Mouse (Mus musculus) gastrocnemius, postnatal 25 days (tissue): Measurements from ENCODE around the gene Kalrn. TPM values are rescaled to one million over a fixed set of nuclear protein-coding genes. Genes with fewer than 3 reads are reported as not detected.

Experiments used
- DNase-seq: peaks from one replicate; pipeline ENCODE4 v3.0.0; 2022
- total RNA-seq, 2 experiments: library from RNA; stranded (reverse); gene quantifications; 1 replicate in 1 of 2; 2 replicates in 1 of 2; pipeline ENCODE4 v1.2.3; 2021

Gene Kalrn
- total RNA-seq, 2 experiments from 2014 or later = 19.1 to 26.3 TPM

DNA sequence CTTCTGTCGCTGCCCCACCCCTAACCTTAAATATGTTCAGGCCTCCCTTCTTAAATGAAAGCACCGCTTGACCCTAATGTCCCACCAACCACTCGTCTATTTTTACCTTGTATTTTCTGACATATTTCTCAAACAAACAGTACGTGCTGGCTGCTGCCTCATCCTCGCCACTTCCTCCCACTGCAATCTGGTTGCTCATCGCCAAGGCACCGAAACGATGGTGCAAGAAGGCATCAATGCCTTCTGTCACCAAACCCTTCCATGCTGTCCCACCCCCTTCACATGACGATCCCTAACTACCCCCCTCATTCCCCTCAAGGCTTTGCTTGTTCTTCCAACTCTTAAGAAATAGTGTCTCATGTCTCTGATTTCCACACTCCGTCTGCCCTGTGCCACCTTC is 69.1 kb downstream of the Kalrn start:
- DNase-seq = no peak

DNA sequence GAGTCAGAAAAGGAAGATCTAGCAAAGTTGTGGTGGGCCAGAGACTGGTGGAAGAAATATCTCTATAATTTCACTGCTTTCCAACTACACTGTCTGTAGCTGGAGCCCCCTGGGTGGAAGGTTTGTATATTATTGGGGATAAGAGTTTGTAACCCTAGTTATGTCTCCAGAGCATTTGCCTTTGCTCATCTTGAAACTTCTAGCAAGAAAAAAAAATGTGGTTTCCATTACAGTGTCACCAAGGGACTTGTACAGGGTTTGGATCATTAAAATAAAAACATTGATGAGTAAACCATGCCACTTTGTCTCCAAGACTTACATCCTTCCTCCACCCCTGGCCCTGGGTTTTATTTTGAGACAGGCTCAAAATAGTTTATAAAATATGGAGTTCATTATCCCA is 71.2 kb downstream of the Kalrn start:
- no peak for DNase-seq

DNA sequence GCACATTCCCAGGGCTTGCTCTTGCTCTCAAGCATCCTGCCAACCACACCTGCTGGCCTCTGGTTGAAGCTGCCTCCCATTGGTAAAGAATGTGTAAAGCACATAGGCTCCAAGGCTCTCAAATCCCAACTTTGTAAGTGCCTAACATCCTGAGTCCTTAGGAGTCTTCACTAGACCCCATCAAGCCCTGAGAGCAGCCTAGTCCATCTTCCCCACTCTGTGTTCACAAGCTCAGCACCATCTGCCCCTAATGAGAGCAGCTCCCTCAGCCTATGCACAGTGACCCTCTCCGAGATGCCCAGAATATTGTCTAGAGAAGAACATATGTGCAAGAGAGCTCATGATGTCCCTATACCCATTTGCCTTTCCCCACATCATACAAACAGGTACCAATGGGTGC is 78.6 kb downstream of the Kalrn start:
- no peak for DNase-seq

DNA sequence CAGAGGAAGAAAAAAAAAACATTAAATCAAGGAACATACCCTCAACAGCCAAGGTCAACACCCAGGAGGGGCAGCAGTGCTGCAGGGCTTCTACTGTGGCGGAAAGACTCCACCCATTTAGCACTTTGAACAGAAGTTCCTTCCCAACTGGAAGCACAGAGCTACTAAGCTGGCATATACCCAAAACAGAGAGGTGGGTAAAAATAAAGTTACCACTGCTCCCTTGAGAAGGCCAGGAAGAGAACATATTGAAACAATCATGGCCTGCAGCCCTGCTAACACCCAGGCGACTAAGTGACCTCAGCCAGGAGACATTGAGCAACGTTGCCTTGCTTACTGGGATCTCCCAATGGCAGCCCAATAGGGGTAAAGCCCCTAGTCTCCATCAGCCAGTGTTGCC is 79.4 kb downstream of the Kalrn start:
- DNase-seq = peak; percentile 52

DNA sequence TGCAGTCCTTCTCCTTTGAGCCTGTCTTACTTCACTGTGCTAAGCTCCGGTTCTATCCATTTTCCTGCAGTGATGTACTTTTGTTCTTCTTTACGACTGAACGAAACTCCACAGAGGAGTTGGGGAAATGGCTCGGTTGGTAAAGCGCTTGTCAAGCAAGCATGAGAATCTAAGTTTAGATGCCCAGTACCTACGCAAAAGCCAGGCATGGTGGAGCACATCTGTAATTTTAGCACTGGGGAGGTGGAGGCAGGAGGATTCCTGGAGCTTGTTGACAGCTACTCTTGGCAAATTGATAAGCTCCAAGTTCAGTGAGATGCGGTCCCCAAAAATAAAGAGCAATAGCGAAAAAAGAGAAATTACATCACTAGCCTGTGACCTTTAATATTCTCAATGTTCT is 82.1 kb downstream of the Kalrn start:
- no peak for DNase-seq

DNA sequence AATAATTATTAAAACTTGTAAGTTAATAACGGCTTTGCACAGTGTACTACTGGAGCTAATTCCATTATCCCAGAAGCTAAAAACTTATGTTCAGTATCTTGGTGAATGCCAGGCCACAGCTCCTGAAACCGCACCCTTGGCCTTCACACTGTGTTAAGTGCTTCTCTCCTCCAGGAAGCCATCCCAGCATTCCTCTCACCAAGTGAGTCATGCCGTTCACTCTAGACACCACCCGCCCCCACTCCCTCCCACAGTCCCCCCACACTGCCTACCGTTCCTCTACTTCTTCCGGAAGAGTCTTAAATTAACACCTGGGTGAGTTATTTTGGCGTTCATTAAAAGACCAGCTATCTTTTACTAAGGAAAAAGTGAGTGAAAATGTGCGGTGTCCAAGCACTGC is 82.8 kb downstream of the Kalrn start:
- DNase-seq = no peak

DNA sequence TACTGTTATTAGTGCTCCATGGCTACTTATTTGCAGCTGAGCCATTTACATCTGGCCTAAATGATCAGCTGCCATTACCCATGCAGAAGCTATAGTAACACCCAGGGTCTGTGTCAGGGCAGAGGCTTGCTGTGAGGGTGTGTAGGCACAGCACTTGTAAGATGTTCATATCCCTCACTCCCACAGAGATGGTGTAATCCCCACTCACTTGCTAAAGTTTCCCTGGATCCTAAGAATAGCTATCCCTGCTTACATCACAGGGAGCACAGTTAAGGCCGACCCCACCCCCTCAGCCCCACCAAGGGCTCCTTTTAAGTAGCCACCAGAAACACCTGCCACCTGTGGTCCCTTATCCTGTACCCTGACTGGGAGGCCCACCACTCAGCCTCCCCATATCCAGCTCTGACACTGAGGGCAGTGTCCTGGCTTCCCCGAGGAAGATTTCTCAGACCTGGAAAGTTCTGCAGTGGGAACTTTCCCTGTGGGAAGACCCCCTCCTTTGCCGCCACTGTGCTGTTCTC is 83.5 kb downstream of the Kalrn start:
- DNase-seq = no peak

DNA sequence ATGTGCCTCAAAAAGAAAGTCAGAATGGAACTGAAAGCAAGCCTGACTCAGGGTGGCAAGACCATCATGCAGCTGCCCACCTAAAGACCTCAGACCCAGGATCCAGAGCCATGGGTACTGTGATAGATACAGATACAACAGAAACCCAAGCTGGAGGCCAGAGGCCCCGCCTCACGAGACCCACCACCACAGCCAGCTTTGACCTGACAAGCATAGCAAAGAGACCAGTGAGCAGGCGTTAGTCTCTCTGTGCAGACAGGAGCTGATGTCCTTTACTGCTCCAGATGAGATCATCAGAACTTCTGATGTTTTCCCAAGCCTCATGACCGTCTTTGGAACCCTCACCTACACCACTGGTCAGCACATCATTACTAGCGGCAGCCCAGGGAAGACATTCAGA is 85.5 kb downstream of the Kalrn start:
- DNase-seq = no peak

DNA sequence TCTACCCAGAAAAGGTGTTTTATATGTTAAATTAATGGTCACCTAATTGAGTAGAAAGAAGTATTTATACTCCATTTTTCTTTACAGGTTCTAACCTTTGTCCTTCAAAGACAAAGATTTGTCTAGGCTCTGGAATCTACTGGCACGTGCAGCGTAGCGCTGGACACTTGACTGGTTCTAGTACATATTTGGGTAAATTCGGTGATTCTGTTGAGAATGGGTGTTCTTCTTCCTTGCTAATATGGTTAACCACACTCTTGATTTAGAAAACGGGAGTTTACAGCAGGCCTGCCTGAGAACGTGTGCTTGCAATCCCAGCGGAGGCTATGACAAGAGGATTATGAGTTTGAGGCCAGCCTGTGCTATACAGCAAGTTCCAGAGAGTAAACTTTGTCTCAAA is 86.1 kb downstream of the Kalrn start:
- no peak for DNase-seq

DNA sequence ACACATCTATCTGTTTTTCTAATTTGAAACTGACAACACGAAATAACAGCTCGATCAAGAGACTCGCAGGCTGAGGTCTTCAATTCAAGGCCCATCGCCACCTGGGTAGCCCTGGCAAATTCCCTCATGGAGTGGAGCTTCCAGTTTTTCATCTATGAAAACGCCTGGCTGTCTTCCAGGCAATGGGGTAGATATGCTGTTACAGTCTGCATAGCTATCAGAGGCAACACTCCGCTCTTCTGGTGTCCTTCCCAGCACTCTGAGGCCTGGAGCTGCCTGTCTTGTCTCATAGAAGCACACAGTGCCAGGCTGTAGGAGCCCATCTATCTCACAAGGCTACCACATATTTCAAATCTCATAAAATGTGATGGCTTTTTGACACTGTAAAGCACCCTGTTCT is 87.8 kb downstream of the Kalrn start:
- no peak for DNase-seq

DNA sequence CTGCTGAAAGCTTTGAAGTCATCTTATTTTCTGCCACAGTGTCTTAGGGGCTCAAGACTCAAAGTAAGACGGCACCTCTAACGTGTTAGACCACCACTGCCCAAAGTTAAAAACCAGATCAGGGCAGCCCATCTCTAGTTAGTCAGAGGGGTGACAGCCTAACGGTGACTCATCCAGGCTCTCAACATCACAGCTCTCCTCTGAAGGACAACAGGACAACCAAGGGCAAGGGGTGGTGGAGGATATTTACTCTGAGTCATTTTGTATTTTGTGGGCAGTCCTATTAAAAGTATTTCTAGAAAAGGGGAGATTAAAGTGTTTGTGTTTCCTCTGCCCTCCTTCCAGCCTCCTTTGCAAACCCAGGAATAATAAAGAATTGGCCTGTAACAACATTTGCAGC is 88.4 kb downstream of the Kalrn start:
- DNase-seq = no peak

DNA sequence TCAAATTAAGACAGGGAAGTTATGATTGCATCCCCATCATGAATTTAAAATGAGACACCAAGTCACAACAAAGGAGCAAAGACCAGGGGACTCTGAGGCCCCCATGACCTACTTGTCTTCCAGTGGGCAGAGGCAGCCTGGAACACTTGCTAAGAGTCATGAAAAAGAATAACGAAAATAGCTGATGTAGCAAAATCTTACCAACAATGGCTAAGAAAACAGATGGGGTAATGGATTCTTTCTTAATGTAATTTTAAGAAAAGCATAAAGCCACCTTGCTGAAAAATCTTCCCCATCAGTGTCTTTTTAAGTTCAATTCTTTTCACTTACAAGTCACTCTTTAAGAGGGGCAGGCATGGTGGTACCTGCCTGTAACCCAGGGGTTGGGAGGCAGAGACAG is 89.1 kb downstream of the Kalrn start:
- no peak for DNase-seq

DNA sequence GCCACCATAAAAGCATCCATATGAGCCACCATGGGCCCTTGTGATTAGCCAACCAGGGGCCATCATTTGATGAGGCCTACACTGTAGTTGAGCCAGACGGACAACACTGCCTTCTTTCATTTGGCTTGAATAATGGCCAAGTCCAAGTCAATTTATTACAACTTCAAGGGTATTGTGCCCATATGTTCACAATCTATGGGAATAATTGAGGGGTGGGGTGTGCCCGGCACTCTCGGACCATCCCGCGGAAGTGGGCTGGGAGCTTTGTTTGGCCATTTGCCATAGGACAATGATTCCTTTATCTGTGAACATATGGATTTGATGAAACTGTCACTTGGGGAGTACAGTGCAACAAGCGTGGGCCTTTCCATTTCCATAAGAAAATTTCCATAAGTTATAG is 89.6 kb downstream of the Kalrn start:
- no peak for DNase-seq

DNA sequence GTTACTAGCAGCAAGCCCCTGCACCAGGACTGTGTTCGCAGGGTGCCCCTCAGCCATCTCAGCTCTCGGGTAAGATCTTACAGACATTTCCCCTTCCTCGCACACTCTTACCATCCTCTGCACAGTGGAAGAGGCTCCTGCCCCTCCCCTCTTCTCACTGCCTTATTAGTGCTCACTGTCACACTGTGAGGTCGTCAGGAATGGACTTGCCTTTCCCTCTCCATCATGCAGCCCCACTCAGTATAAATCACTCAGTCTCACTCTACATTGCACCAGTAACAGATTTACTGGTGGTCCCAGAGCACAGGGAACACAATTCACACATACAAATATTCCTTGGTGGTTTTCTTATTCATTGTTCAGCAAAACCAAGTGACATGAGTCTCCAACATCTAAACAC is 98.6 kb downstream of the Kalrn start:
- no peak for DNase-seq

DNA sequence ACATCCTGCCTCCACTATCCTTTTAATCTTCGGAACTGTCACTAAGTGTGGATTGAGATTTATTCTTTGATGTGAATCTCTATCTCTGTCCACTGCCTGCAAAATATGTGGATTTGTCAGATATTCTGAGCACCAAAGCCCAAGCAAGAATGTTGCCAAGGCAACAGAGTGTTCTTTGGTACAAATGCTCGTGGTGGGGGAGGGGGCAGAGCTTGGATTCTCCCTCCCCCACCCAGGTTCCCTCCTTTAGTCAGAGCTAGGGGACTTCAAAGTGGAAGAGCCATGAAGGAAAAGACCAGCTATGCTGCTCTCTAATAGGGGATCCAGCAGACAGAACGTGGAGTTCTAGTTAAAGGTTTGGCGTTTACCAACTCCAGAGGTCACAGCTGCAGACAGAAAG is 99.4 kb downstream of the Kalrn start:
- no peak for DNase-seq

DNA sequence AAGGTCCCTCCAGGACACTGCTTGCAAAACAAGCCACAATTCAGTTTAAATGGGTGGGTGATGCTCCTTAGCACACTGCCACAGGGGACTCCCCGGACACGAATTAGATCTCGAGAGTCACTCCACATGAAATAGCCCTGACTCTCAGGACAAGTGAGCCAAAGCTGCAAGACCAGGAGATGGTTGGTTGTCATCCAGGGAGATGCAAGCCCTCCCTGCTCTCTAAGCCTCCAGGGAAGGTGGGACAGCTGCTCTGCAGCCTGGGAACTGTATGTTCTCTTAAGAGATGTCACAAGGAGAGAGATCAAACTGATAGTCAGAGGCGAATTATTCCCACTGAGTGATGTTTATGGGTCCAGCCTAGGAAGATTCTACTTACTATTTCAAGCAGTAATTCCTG is 101.9 kb downstream of the Kalrn start:
- peak; percentile 42 for DNase-seq

DNA sequence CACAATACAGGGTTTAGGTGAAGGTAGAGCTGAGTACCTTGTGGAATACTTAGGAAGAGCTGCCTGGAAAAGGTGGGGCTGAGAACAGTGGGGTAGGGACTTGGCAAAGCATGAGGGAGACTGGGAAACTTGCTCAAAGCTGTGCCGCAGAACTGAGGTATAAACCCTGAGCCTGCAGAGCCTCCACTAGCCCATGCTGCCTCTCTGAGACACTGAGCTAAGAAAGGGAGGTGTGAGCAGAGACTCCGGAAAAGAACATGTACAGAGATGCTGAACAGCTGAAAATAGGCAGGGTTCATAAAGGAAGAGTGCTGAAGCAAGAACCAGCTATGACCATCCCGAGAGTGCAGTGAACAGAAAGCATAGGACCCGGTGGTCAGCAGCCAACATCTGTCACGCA is 103.0 kb downstream of the Kalrn start:
- no peak for DNase-seq

DNA sequence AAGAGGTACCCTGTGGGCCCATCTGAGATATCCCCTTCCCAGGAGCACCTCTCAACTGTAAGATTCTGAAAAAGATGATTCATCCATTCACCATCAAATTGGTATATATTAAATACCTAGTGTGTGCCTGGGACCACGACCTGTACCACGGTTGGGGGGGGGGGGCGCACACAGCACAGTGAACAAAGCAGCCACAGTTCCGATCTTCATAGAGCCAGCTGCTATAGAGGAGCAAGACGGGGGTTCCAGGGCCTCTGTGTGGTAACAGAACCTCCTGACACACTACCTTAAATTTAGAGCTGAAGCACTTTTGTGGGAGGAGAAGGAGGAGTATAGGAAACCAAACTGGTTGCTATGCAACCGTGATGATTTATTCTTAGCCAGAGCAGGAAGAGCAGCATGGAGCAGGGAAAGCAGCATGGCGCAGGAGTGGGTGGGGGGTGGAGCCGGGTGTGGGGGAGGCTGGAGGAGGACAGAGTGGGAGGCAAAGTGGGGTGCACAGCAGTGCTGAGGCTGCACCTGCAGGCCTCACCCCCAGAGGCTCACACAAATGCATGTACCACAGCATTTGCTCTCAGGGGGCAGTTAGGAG is 104.0 kb downstream of the Kalrn start:
- DNase-seq = no peak

DNA sequence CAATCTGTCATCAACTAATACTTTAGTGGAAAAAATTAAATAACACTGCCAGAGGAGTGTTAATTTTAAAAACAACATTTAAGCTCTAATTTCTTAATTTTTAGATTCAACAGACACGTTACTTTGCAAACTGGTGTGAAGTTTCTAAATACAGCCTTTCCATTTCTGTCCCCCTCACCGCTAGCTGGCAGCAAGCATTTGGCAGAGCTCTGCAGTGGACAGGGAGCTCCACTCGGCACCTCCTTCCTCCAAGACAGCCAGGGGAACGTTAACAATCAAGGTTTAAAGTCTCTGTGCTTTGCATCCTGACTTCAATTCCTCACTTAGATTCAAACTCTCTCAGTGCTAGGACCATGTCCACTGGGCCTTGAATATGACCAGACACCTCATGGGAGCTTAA is 106.7 kb downstream of the Kalrn start:
- no peak for DNase-seq

DNA sequence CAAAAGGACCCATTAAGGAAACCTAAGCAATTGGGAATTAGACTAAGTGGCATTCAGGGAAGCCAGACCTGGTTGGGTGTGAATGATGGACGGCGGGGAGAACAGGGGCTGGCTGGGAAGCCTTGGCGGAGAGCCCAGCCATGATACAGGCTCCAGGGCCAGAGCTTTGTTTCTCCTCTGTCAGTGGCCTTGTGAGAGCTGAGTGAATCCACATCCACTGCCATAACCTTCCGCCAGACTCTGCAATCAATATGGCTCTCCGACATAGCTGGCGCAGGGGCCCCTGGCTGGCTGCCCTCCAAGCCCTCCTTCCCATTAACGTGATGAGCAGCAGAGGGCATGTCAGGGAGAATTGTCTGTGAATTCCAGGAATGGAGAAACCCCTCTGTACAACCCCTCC is 117.0 kb downstream of the Kalrn start:
- DNase-seq = no peak

DNA sequence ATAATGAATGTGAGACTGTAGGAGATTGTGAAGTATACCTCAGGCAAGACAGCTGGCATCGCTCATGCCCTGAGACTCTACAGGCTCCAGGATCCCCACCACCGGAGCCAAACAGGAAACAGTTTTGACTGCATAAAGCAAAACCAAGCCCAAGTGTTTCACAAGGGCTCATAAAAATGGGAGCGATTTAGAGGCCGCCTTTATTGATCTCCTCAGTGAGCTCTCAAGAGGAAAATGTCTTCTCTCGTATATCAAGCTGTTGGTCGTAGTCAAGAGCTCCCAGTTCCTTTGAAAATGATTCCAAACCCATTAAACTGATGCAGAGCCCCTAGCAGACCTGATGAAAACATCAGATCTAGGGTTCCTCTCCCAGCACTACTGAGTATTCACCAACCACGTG is 127.7 kb downstream of the Kalrn start:
- no peak for DNase-seq

DNA sequence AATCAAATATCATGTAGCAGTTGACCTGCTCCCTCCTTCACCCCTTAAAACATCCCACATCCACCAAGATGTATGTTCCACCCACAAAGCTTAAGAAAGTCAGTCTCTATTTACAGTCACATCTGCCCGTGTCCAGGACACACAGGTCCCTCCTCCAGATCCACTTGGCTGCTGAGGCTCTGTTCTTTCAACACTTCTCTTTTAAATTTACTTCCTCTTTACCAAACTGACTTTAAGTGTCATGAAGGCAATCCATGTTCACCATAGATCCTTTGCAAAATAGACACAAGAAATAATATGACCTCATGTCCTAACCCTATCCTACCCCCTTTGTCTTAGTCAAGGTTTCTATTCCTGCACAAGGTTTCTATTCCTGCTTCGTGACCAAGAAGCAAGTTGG is 131.6 kb downstream of the Kalrn start:
- DNase-seq = no peak

DNA sequence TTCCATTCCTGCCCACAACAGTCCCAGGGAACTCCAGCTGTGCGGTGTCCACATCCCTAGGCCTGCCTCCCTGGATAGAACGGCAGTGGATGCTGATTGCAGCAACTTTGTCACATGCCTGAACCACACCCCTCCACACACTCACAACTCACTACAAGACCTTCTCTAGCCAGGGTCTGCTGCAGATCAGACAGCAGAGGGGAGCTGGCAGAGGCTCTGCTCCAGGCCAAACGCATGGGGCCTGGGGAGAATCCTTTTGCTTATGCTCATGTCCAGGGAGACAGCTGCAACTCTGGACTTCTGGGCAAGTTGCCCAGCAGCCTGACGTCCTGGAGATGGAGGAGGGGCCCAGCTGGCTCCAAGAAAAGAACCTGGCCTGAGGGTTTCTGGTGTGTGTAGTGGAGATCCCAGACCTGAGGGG is 132.3 kb downstream of the Kalrn start:
- DNase-seq = peak; percentile 81

DNA sequence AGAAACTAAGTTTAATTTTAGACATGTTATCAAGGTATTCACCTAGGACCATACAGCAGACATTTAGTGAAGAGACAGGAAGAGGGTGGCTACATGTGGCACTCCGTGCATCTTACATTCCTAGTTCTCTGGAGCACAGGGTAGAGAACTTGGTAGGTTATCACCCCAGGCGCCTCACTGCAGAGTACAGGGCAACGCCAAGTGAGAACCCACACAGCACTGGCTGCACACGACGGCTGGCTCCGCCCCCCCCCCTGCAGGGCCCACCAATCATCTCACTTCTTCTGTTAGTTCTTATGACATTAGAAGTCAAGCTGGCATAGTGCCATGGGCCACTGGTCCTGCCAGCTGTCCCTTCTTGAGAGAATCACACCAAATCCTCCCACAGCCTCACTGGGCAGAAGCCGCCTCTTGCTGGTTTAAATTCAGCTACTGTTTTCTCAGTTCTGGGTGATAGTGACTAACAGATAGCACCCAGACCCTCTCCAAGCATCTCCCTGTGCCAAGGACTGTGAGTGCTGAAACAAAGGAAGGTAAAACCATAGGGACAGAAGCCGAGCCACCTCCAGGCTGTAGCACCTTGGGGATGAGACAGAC is 133.2 kb downstream of the Kalrn start:
- DNase-seq = no peak

DNA sequence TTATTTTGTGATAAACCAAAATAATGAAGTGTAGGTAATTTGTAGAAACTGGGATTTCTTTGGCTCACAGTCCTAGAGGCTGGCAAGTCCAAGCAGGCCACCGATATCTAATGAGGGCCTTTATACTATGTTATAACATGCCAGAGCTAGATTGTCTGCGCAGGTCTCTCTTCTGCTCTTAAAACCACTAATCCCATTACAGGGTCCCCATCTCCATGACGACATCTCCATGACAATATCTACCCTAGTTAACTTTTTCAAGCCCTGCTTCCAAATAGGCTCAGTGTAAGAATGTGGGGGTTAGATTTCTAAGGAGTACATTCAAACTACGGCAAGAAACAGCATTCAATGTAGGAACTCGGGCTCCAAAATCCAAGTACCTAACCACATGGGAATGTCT is 143.2 kb downstream of the Kalrn start:
- DNase-seq = no peak
